Mouse (Mus musculus) heart, postnatal 0 days (tissue): ENCODE data around the gene Magi2.

Source experiments
- CTCF ChIP-seq: IDR thresholded peaks from 2 replicates; pipeline ENCODE4 v1.5.1; 2016; ENCODE audit warnings: antibody characterized with exemption, control low read depth, low read depth
- EP300 ChIP-seq: IDR thresholded peaks from 2 replicates; pipeline ENCODE4 v1.6.1; 2016; ENCODE audit warnings: antibody characterized with exemption, low read depth

DNA sequence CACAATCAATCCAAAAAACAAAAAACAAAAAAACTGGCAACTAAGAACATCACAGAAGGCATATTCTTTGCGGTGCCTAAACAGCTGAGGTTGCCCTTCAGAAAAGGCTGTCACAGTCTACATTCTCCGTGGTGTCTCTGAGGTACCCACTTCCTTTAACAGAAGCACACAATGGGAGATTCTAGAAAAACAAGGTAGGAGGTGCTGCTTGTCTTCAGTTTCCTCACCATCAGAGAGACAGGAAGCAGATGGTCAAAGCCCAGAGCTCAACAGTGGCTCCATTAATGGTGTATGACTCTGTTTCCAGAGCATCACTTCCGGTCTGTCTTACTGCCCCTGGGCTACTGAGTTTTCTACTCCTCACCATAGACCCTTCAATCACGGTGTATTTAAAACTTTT, 1105.7 kb downstream of the Magi2 start:
- no peak for TF ChIP-seq CTCF
- TF ChIP-seq EP300, result no peak
